Mouse (Mus musculus) myocyte (in vitro differentiated cells): ENCODE measurements around the gene Slc39a9. TPM values are rescaled to one million over a fixed set of nuclear protein-coding genes. Genes with fewer than 3 reads are reported as not detected.

Experiments used
- H3K27me3 ChIP-seq: one replicate; pipeline ENCODE4 v1.6.1; 2011; ENCODE audit not compliant: control insufficient read depth, insufficient read depth, insufficient read length
- H3K36me3 ChIP-seq: one replicate; pipeline ENCODE4 v1.6.1; 2011; ENCODE audit not compliant: control insufficient read depth, insufficient read depth
- H3K4me2 ChIP-seq: one replicate; pipeline ENCODE4 v1.6.1; 2011; ENCODE audit warnings: low read depth, control low read depth
- H3K4me3 ChIP-seq: one replicate; pipeline ENCODE4 v1.5.1; 2011; ENCODE audit warnings: mild to moderate bottlenecking, control low read depth, moderate library complexity
- H3K79me2 ChIP-seq: one replicate; pipeline ENCODE4 v1.6.1; 2011; ENCODE audit not compliant: control insufficient read depth, insufficient read depth
- H3ac ChIP-seq: one replicate; pipeline ENCODE4 v1.6.1; 2011; ENCODE audit not compliant: control insufficient read depth, insufficient read length
- CEBPB ChIP-seq: IDR thresholded peaks from 2 replicates; pipeline ENCODE4 v1.6.1; 2011; ENCODE audit warnings: mild to moderate bottlenecking, moderate library complexity; ENCODE audit not compliant: poor library complexity, insufficient read depth, severe bottlenecking
- E2F4 ChIP-seq: IDR thresholded peaks from one replicate; pipeline ENCODE4 v1.6.1; 2011; ENCODE audit warnings: mild to moderate bottlenecking, control low read depth, moderate library complexity; ENCODE audit not compliant: insufficient read depth
- MAX ChIP-seq: IDR thresholded peaks from one replicate; pipeline ENCODE4 v1.6.1; 2011; ENCODE audit warnings: low read depth, mild to moderate bottlenecking, control low read depth
- MYOD1 ChIP-seq, 3 experiments: IDR thresholded peaks; one replicate each; pipeline ENCODE4 v1.6.1; 2011; ENCODE audit warnings: control low read depth in 2 of 3, low read depth in 2 of 3, mild to moderate bottlenecking in 2 of 3, moderate library complexity in 1 of 3; ENCODE audit not compliant: insufficient read length in 2 of 3, control insufficient read depth in 1 of 3
- MYOG ChIP-seq, 3 experiments: IDR thresholded peaks; one replicate each; pipeline ENCODE4 v1.6.1; 2011; ENCODE audit warnings: control low read depth in 2 of 3, low read depth in 2 of 3, mild to moderate bottlenecking in 2 of 3; ENCODE audit not compliant: insufficient read length in 2 of 3, control insufficient read depth in 1 of 3, insufficient read depth in 1 of 3
- POLR2A ChIP-seq: IDR thresholded peaks from one replicate; pipeline ENCODE4 v1.6.1; 2011; ENCODE audit warnings: low read depth, mild to moderate bottlenecking, control low read depth, moderate library complexity; ENCODE audit not compliant: insufficient read length
- POLR2AphosphoS2 ChIP-seq: IDR thresholded peaks from one replicate; pipeline ENCODE4 v1.6.1; 2011; ENCODE audit warnings: low read depth, control low read depth; ENCODE audit not compliant: insufficient read length
- REST ChIP-seq: IDR thresholded peaks from one replicate; pipeline ENCODE4 v1.6.1; 2011; ENCODE audit warnings: mild to moderate bottlenecking, control low read depth, moderate library complexity; ENCODE audit not compliant: insufficient read depth, insufficient read length
- SRF ChIP-seq: IDR thresholded peaks from one replicate; pipeline ENCODE4 v1.6.1; 2011; ENCODE audit warnings: low read depth; ENCODE audit not compliant: control insufficient read depth, insufficient read length
- TCF12 ChIP-seq: IDR thresholded peaks from one replicate; pipeline ENCODE4 v1.6.1; 2011; ENCODE audit warnings: mild to moderate bottlenecking, control low read depth; ENCODE audit not compliant: poor library complexity, insufficient read depth, severe bottlenecking
- TCF3 ChIP-seq: IDR thresholded peaks from one replicate; pipeline ENCODE4 v1.6.1; 2011; ENCODE audit warnings: low read depth, control low read depth; ENCODE audit not compliant: insufficient read length
- USF1 ChIP-seq: IDR thresholded peaks from one replicate; pipeline ENCODE4 v1.6.1; 2011; ENCODE audit warnings: low read depth, mild to moderate bottlenecking, control low read depth, moderate library complexity
- polyA plus RNA-seq: library from polyadenylated mRNA; unstranded; fragments of >200 nt; fragmentation: generic; extraction: Trizol; gene quantifications from one replicate; pipeline ENCODE4 v1.2.1, GENCODE M21; 2012; ENCODE audit warnings: missing spikeins

The Slc39a9 gene
- polyA plus RNA-seq, 1 experiment = 16.6 TPM

DNA sequence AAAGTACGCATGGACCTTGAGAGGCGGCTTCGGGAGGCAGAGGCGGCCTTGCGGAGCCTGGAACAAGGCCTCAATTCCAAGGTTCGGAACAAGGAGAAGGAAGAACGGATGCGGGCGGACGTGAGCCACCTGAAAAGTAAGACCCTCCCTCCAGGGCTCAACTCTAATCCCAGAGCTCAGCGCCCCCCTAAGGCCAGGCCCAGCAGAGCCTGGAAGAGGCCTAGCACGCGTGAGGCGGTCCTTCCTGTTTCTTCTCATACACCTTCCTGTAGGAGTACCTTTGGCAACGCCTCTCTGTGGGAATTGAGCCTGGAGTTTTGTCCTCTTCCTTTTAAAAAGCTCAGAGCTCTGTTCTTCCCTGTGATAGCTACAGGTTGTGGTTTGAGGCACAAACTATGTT lies 77.8 kb downstream of the Slc39a9 start:
- no peak overlapping the region for H3K4me2 ChIP-seq
- no peak overlapping the region for H3ac ChIP-seq
- H3K79me2 ChIP-seq = no peaks in the 10 kb centered on the region
- no peak overlapping the region for H3K4me3 ChIP-seq
- TF ChIP-seq POLR2A (no peak), POLR2AphosphoS2 (no peak), MYOD1 (IDR thresholded peaks at IDR 0.05; ENCODE audit: control insufficient read depth in 1 of 3, insufficient read length in 2 of 3, low read depth in 2 of 3) (no peak), CEBPB (no peak), MYOG (IDR thresholded peaks at IDR 0.05; ENCODE audit: control insufficient read depth in 1 of 3, insufficient read depth in 1 of 3, insufficient read length in 2 of 3, low read depth in 2 of 3) (no peak), REST (no peak), MAX (no peak), E2F4 (no peak), SRF (no peak)
- peaks cover 40% of the 10 kb centered on the region for H3K27me3 ChIP-seq
- H3K36me3 ChIP-seq = no peaks in the 10 kb centered on the region

GRCm38 (mm10) chr12:80724853-80725559 lies 81.3 kb downstream of the Slc39a9 start:
- no peaks in the 10 kb centered on the region for H3K79me2 ChIP-seq
- no peak overlapping the region for H3K4me3 ChIP-seq
- peaks cover 31% of the 10 kb centered on the region for H3K27me3 ChIP-seq
- H3ac ChIP-seq = no peak overlapping the region
- H3K4me2 ChIP-seq = no peak overlapping the region
- no peak for TF ChIP-seq POLR2AphosphoS2
- no peak for TF ChIP-seq TCF3
- TF ChIP-seq MYOG (IDR thresholded peaks at IDR 0.05; ENCODE audit: control insufficient read depth in 1 of 3, insufficient read depth in 1 of 3, insufficient read length in 2 of 3, low read depth in 2 of 3) = no peak
- no peak for TF ChIP-seq CEBPB
- no peak for TF ChIP-seq TCF12
- no peak for TF ChIP-seq SRF
- TF ChIP-seq MYOD1 (IDR thresholded peaks at IDR 0.05; ENCODE audit: control insufficient read depth in 1 of 3, insufficient read length in 2 of 3, low read depth in 2 of 3) = no peak
- TF ChIP-seq USF1 = no peak
- no peak for TF ChIP-seq POLR2A
- no peak for TF ChIP-seq REST
- TF ChIP-seq MAX = no peak
- no peak for TF ChIP-seq E2F4
- H3K36me3 ChIP-seq = no peaks in the 10 kb centered on the region

- Histone ChIP-seq H3K4me2 (no peak overlapping the region), H3K27me3 (peaks cover 12% of the 10 kb centered on the region), H3K4me3 (no peak overlapping the region), H3K79me2 (no peaks in the 10 kb centered on the region), H3ac (no peak overlapping the region), H3K36me3 (no peaks in the 10 kb centered on the region)
- no peak for TF ChIP-seq MYOG (IDR thresholded peaks at IDR 0.05; ENCODE audit: control insufficient read depth in 1 of 3, insufficient read depth in 1 of 3, insufficient read length in 2 of 3, low read depth in 2 of 3)
- no peak for TF ChIP-seq POLR2A
- TF ChIP-seq TCF12 = no peak
- no peak for TF ChIP-seq SRF
- TF ChIP-seq MYOD1 (IDR thresholded peaks at IDR 0.05; ENCODE audit: control insufficient read depth in 1 of 3, insufficient read length in 2 of 3, low read depth in 2 of 3) = no peak
- no peak for TF ChIP-seq E2F4
- TF ChIP-seq USF1 = no peak
- no peak for TF ChIP-seq REST
- TF ChIP-seq POLR2AphosphoS2 = no peak
- no peak for TF ChIP-seq MAX
- no peak for TF ChIP-seq CEBPB
- TF ChIP-seq TCF3 = no peak
Measured at GRCm38 (mm10) chr12:80728207-80728606, 84.5 kb downstream of the Slc39a9 start.

- H3K4me2 ChIP-seq = no peak overlapping the region
- no peaks in the 10 kb centered on the region for H3K36me3 ChIP-seq
- no peak for TF ChIP-seq USF1
- no peak for TF ChIP-seq REST
- TF ChIP-seq TCF12 = no peak
- TF ChIP-seq MAX = no peak
- H3K79me2 ChIP-seq = no peaks in the 10 kb centered on the region
- H3K4me3 ChIP-seq = no peak overlapping the region
- peaks cover 7% of the 10 kb centered on the region for H3K27me3 ChIP-seq
- no peak overlapping the region for H3ac ChIP-seq
Measured at GRCm38 (mm10) chr12:80728814-80729213, 85.1 kb downstream of the Slc39a9 start.
